Mouse (Mus musculus): ENCODE measurements around the gene Ift88.
"Not testable (repeated sequence)": the region's sequence is repeated elsewhere in the genome, so short reads cannot be mapped to it uniquely, and the experiment has no call there.

Gene Ift88

DNA sequence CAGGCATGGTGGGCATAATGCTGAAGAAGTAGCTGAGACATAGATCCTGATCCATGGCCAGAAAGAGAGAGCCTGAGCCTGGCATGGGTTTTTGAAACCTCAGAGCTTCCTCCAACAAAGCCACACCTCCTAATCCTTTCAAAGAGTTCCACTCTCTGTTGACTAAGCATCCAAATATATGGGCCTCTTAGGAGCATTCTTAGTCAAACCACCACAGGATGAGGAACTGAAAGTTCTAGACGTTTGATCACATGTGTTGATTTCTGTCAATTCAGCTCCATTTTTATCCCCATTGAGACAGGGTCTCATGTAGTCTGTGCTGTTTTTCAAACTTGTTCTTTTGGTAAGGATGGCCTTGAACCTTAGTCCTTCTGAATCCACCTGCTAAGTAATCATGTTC lies 28.7 kb downstream of the Ift88 start:
- DNase-seq (ENCODE audit: low spot score in 2 of 2), result no peak

DNA sequence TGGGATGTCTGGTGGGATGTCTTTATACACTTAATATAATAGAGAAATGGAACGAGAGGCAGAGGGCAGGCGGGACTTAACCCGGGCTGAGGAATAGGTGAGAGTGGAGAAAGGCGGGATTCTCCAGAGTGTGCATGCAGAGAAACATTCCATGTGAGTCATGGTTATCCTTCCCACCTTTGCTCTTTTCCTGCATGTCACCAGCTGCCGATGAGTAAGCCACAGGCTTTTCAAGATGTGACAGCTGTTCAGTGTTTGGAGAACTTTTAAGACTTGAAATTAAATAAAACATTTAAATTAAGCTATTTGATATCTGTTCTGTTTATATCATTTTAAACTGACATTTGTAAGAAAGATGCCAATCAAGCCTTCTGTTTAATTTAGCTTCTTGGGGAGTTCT lies 36.0 kb downstream of the Ift88 start:
- no peak for DNase-seq (ENCODE audit: low spot score in 2 of 2)

DNA sequence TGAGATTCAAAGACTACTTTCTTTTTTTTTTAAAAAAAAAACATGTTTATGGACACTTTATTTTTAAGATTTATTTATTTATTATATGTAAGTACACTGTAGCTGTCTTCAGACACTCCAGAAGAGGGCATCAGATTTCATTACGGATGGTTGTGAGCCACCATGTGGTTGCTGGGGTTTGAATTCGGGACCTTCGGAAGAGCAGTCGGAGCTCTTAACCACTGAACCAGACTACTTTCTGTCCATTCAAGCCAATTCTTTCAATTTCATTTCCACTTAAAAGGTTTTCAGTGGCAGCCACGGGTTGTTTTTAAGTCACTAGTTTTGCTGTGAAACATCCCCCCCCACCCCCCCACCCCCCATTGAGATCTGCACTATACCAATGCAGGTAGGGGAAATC lies 36.5 kb downstream of the Ift88 start:
- not testable (repeated sequence) for DNase-seq (ENCODE audit: low spot score in 2 of 2)

DNA sequence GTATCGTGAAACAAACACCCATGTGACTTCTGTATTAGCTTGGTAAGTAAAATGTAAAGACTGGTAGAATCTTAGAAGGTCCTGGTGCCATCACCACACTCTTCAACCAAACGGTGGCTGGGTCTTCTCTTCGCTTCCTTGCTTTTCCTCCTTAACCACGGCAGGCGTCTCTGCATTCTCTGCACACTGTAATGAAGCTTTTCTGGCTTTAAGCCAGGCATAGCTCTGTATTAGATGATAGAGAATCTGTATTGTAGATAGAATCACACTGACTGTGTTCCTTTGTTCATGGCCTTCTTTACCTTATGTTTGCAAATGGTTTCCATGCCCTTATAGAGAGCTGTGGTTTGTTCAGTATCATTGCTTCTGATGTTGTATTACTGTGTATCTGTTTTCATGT lies 39.0 kb downstream of the Ift88 start:
- DNase-seq (ENCODE audit: low spot score in 2 of 2), result no peak

DNA sequence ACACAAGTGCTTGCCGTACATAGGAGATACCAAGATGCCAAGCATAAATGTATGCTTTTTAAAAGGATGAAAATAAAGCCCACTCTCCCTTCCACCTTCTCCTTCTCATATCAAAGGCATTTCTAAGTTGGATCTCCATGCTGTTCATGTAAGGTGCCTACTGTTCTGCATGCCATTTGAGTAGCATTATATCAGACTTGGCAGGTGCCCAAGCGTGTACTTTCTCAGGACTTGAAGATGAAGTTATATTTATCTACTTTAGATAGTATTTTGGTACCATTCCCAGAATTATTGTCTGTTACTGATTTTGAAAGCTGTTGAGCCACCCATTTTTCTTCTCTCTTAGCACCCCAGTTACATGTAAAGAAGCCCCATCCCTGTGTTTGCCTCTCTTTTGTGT lies 51.2 kb downstream of the Ift88 start:
- no peak for DNase-seq (ENCODE audit: low spot score in 2 of 2)

GRCm38 (mm10) chr14:57482262-57482661 lies 58.4 kb downstream of the Ift88 start:
- no peak for DNase-seq (ENCODE audit: low spot score in 2 of 2)

- no peak for DNase-seq (ENCODE audit: low spot score in 2 of 2)
These were observed 60.3 kb downstream of the Ift88 start for GRCm38 (mm10) chr14:57484183-57484582.

GRCm38 (mm10) chr14:57489696-57490095 lies 65.8 kb downstream of the Ift88 start:
- no peak for DNase-seq (ENCODE audit: low spot score in 2 of 2)

DNA sequence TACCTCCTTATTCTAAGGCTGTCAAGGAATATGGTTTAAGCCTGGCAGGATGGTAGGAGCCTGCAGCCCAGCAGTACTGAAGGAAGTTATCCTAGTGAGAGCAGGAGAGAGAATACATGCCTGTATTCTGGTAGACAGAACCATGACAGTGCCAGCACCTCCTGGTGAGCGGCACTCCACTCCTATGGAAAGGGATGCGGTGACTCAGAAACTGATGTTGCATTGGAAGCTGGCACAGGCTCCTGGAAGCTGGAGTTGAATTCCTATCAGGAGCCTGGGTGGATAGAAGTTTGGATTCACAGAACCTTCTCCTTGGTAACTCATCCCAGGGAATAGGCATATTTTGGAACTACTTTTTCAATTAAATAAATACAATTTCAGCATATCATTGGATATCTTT lies 70.0 kb downstream of the Ift88 start:
- no peak for DNase-seq (ENCODE audit: low spot score in 2 of 2)

DNA sequence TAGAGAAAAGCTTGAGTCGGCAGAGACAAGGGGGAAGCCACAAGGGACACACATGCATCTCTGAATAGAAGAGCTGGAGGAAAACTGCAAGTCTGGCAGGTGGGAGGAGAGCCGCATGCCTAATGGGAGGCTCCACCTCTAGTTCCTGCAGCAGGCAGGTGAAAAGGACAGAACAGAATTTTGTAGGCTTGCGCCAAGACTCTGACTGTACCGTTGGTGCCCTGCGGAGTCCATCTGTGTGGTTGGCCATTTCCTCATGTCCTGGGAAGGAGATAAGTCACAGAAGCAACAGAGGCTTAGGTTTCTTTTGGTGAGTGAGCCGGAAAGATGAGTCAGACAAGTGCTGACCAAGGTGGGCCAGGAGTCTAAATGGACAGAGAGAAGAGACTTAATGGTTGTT lies 79.9 kb downstream of the Ift88 start:
- DNase-seq (ENCODE audit: low spot score in 2 of 2), result no peak

GRCm38 (mm10) chr14:57509554-57509953 lies 85.7 kb downstream of the Ift88 start:
- no peak for DNase-seq (ENCODE audit: low spot score in 2 of 2)

DNA sequence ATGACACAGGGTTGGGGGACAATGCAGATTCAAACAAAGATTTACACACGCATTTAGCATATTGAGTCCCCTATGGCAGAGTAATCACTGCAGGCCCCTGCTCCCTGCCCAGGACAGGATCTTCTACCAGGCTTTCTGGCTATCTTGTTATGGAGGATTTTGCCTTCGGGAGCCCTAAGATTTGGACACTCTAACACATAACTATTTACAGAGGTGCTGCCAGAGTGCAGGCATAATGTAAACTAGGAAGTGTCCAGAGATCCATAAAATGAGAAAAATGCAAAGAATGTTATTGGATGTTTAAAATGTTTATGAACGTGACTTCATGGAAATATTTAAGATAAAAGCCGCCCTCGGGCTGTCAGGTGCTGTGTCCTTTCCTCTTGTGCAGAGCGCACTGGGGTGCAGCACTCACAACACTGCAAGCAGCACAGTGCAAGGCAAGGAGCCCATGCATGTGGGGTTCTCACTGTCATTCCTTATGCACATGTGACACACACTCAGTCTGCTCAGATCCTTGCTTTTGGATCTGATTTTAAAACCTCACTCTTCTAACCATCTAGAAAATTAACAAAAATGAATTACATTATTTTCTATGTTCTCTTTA lies 91.4 kb downstream of the Ift88 start:
- DNase-seq (ENCODE audit: low spot score in 2 of 2), result no peak

DNA sequence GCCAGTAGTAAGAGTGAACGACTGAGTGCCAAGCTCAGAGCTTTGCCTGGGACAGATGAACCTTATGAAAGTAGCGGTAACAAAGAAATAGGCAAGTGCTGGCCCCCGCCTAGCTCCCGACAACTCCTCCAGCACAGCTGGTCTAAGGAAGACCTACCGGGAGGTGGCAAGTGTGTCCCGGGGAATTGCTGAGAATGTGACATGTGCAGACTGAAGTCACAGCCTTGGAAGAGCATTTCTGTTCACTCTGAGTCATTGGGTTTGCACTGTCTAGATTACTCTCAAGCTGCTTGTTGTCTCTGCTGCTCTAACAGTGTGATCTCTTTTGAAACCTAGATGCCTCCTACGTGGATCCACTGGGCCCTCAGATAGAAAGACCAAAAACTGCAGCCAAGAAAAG lies 93.1 kb downstream of the Ift88 start:
- no peak for DNase-seq (ENCODE audit: low spot score in 2 of 2)

GRCm38 (mm10) chr14:57523762-57524161 lies 99.9 kb downstream of the Ift88 start:
- no peak for DNase-seq (ENCODE audit: low spot score in 2 of 2)

DNA sequence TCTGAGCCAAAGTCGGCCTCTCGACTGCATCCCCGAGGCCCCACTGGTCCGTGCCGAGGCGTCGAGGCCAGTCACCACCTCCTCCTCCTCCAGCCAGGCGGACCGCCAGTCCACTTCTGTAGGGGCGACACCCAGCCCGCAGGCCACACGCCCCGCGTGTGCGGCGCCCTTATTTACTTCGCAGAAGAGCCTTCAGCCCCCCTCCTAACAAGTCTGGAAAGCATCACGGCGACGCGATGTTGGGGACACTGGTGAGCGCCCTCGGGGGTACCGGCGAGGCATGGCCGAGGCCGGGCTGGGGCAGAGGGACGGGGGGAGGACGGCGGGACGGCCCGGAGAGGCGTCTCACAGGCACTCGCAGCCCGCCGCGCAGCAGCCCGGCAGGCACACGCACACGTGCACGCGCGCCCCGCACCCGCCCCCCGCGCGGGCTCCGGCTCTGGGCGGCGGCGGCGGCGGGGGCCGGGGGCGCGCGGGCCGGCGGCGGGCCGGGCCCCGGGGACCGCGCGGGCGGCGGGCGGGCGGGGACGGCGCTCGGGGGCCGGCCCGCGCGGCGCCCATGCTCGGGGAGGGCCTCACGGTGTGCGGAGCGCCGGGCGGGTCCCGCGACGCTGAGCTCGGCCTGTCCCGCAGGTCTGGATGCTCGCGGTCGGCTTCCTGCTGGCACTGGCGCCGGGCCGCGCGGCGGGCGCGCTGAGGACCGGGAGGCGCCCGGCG lies 101.0 kb downstream of the Ift88 start, which contains the start of gene Il17d:
Il17d (plus strand) TSS at position 107 of the 717 bp plus-strand sequence.
- DNase-seq (ENCODE audit: low spot score in 2 of 2), result no peak

- DNase-seq (ENCODE audit: low spot score in 2 of 2), result peak; percentile 35 to 46
These were observed 101.7 kb downstream of the Ift88 start for GRCm38 (mm10) chr14:57525388-57526049.

GRCm38 (mm10) chr14:57526050-57526623 lies 102.3 kb downstream of the Ift88 start:
- DNase-seq (ENCODE audit: low spot score in 2 of 2), result no peak

GRCm38 (mm10) chr14:57527122-57527521 lies 103.3 kb downstream of the Ift88 start:
- DNase-seq (ENCODE audit: low spot score in 2 of 2), result no peak

- no peak for DNase-seq (ENCODE audit: low spot score in 2 of 2)
These were observed 103.7 kb downstream of the Ift88 start for GRCm38 (mm10) chr14:57527598-57527997.

GRCm38 (mm10) chr14:57529086-57529785 lies 105.4 kb downstream of the Ift88 start:
- DNase-seq (ENCODE audit: low spot score in 2 of 2), result no peak

- no peak for DNase-seq (ENCODE audit: low spot score in 2 of 2)
These were observed 106.1 kb downstream of the Ift88 start for GRCm38 (mm10) chr14:57529786-57530515.

All from spleen, postnatal 36 days (tissue).